Mouse (Mus musculus) forelimb bud, embryonic 11.5 days (tissue): ENCODE measurements around the gene Crygs.

ENCODE experiments used
- DNase-seq: peaks from one replicate; pipeline ENCODE4 v3.0.0-alpha.2; 2012; ENCODE audit warnings: low read depth, low spot score

Gene Crygs

DNA sequence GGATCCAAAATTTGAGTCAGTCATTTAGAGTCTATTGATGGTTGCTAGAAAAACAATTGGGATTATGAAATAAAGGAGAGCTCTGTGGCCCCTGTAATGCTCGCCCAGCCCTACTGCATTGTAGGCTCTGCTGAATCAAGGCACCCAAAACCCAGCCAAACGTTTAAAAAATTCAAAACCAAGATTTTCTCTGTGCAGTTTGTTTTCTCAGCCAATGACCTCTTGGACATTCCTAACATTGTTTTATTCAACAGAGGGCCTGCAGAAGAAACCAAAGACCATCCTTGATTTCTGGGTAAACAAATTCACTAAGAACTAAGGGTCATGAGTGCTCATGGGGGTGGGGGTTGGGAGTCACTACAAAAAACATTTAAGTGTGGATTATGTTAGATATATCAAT, at the start of gene Crygs:
TSS of gene Crygs (minus strand) at position 101 of the 400 bp plus-strand sequence.
- DNase-seq, result no peak

- peak; percentile 99 for DNase-seq
These were observed 46.2 kb upstream of the Crygs start, which contains the start of the genes Tbccd1 and Dnajb11 for GRCm38 (mm10) chr16:22857431-22858113. Gene Tbccd1, minus strand, starts transcription at chr16:22857669. Gene Dnajb11, plus strand, starts transcription at chr16:22857845.

GRCm38 (mm10) chr16:22856773-22857172, 45.4 kb upstream of the Crygs start:
- no peak for DNase-seq

DNA sequence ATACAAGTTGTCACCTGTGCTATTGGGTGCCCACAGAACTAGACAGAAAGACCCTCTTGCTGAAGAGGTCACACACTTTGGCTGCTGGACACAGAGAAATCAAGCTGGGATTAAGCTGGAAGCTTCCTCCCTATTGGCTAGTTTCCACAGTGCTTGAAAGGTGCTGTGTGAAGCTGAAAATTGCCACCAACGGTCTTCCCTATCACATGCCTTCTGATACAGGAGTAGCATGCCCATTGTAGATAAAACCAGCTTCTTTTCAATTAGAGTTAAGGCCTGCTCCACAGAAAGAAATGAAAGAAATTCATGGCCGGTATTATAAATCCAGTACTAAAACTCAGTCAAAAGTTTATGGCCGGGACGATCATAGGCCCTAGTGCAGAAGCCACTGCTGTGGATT, 41.3 kb upstream of the Crygs start:
- no peak for DNase-seq

DNA sequence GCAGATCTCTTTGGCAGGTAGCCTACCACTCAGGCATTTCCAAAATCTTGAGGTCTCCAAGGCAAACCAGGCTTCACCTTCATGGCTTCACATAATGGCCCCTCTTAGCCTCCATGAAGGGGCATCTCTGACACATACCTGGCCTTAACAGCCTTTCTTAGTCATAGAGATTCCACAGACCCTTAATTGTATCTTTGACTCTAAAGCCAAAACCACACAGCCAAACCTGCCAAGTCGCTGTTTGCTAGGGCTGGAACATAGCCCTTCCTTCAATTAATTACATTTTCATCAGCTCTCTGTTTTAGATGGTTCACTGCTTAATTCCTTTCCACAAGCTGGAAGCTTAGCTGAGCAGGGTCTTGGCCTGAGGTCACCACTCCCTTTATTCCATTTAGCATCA, 37.0 kb upstream of the Crygs start:
- DNase-seq, result no peak

GRCm38 (mm10) chr16:22847686-22848085, 36.3 kb upstream of the Crygs start:
- DNase-seq, result no peak

DNA sequence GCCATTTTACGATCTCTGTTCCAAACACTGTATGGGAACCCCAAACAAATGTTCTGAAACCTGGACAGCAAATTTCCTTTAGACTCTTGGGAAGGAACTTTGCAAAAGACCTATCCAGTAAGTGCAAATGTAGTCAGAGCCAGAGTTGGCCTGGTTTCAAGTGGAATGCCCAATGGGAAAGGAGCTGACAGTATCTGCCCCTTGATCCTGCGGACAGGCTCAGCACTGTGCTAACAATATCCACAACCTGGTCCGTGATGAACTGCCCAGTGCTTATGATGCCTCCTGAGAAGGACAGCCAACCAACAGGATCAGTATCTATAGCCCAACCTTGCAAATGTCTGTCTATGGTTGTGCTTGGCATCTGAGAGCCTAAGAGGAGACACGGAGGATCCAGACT, 34.1 kb upstream of the Crygs start:
- DNase-seq, result no peak

GRCm38 (mm10) chr16:22844834-22845233, 33.5 kb upstream of the Crygs start:
- DNase-seq, result no peak

GRCm38 (mm10) chr16:22844061-22844801, 32.9 kb upstream of the Crygs start:
- DNase-seq, result peak; percentile 74

DNA sequence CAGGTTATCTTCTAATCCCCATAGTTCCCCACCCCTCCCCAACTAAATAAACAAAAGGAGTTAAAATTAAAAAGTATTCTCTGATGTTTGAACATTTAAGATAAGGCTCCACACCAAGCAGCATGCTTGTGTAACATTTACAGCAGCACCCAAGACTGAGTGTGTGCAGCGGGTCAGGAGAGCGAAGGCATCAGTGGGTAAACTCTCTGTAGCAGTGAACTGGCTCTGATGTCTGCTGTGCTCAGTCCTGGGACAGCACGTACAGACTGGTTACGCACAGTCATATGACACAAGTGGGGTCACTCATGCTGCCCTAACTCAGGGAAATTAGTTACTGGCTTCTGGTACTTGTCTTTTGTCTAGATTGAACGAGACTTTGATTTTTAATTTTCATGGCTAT, 31.5 kb upstream of the Crygs start:
- DNase-seq, result no peak

DNA sequence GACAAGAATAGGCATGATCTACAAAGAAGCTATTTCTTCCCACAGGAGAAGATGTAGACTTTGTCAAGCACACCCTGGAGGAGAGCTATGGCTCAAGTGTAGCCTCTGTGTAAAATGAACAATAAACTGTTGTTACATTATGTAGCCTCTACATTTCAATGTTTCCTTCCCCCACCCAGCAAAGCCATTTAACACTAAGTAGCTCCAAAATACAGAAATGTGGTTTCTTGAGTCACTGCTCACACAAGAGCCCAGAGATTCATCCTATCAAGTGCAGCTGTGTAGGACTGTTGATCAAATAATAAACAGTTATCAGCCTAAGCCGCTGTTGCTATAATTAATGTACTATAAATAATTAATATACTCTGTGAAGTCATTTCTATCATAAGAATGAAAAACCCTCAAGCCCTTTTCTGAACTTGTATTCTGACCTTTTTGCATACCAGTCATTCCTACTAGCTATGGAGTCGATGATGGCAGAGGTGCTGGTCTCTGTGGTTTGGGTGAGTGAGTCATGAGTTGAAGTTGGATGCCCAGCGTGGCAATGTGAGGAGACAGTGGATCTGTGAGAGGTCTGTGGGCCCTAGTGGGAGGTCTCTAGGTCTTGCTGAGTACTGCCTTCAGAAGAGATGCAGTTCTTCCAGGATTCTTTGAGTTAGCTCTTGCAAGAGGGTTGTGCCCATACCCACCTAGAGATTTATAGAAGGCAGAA, 27.9 kb upstream of the Crygs start:
- DNase-seq, result no peak

GRCm38 (mm10) chr16:22832932-22833525, 21.7 kb upstream of the Crygs start:
- DNase-seq, result no peak

DNA sequence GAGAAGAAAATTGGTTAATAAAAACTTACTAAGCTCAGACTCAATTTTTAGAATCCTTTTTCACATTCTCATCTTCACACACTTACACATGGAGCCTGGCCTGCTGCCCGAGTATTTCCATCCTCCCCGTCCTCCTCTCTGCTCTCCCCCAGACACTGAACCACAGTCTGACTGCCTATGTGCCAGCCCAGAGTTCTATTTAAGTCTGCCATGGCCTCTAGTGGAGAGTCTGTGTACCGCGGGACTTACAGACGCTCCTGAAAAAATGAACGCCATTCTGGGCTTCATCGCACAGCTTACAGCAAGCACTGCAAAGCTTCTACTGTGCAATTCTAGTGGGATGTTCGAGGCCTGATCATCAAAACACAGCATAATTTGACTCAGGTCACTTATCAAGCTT, 9.4 kb upstream of the Crygs start:
- DNase-seq, result no peak

DNA sequence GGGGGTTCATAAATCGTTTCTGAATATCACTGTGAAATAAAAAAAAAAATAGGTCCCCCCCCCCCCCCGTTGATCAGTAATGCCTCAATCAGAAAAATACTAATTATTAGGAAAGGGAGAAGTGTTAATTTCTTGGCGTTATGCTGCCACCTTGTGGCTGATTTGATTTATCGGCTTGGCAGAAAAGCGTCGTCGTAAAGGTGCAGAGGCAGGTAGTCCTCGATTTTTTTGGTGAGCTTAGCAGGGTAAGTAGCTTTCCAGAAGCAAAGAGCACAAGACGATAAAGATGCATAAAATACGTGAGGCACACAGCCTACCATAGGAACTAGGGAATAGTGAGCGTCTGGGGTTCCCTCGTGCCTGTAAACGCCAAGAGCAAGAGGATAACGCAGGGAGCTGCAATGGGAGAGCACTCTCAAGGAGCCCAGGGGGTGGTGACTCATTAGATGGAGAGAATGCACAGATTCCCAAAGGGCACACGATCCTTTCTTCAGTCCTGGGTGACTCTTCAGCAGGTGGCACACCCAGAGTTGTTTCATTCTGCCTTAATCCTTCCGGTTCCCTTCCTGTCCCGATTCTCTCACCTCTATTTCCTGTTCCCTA, 3.8 kb downstream of the Crygs start:
- peak; percentile 37 for DNase-seq

GRCm38 (mm10) chr16:22802786-22803185, 8.6 kb downstream of the Crygs start:
- DNase-seq, result no peak

- DNase-seq, result no peak
These were observed 10.6 kb downstream of the Crygs start for GRCm38 (mm10) chr16:22800849-22801109.

- DNase-seq, result no peak
These were observed 11.1 kb downstream of the Crygs start for GRCm38 (mm10) chr16:22800026-22800848.

DNA sequence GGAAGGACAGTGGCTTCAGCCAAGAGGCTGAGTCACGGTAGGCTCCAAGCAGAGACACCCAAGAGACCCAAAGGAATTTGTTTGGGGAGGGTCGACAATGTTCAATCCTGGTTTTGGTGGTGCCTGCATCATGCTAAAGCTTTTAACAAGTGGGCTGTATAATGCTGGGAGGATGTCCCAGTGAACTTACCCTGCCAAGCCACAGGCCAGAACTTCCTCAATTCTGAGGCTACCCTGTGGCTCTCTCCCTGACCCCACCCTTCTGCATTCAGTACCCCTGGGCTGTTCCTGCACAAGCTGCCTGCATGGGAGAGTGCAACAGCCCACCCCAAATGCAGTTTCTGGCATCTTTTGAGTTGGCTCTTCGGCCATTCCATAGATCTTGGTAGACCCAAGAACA, 12.9 kb downstream of the Crygs start:
- no peak for DNase-seq

GRCm38 (mm10) chr16:22797521-22797920, 13.9 kb downstream of the Crygs start:
- no peak for DNase-seq

DNA sequence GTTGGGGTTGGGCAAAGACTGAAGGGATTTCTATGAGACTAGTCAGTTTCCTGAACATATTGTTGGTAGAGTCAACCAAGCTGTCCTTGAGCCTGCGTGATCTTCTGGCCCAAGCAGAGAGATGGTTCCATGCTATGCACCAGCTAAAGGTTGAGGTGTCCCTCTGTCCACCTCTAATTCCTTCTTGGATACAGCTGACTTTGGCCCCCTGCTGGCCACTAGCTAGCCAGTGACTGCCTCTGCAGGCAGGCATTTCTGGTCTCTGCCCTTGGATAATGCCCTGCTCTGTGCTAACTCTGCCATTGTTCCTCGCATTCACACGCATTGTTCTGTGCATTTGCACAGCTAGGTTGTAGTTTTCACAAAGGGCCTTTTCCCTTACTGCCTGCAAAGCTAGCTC, 15.9 kb downstream of the Crygs start:
- DNase-seq, result no peak

- DNase-seq, result peak; percentile 18
These were observed 20.1 kb downstream of the Crygs start for GRCm38 (mm10) chr16:22791235-22791634.
